Comparison of ENCODE assay signal across 8 mouse cellular contexts in the genomic region with DNA sequence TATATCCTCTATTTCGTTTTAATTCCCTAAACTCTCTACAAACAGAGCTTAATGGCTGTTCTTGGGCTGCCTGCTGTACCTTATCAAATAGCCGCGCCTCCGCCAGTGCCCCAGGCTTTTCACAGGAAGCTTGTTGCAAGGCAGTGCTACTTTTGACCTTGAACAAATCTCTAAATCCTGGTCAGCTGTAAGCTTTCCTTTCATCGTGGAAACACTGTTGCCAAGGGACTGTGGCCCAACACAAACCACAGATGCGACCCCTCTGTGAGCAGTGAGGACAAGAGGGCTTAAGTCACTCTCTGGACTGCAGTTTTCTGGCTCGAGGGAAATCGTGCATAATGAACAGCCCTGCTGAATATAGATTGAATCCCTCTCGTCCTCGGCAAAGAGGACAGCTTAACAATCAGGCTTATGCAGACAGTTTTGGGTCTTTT.
DNase-seq lines count a peak whose midpoint lies in the region; ATAC-seq and TF ChIP-seq lines count a peak whose summit lies in the region.

No protein-coding gene starts in this region.

- peak; percentile 48 for DNase-seq in adrenal gland, postnatal 10 days
- DNase-seq in heart, postnatal 4 days = peak; percentile 34
- DNase-seq in limb, embryonic 14.5 days (ENCODE audit: low spot score) = no peak
- no peak for DNase-seq in urinary bladder, postnatal 25 days (ENCODE audit: low spot score)
- DNase-seq in lung, postnatal 0 days (ENCODE audit: low spot score) = no peak

- no peak for TF ChIP-seq EP300 in lung, postnatal 0 days (IDR thresholded peaks at IDR 0.05)

- TF ChIP-seq CTCF in E14TG2a.4 (conservative IDR thresholded peaks at IDR 0.05; ENCODE audit: low read length) = no peak
- no peak for TF ChIP-seq CTCF in lung, postnatal 0 days (IDR thresholded peaks at IDR 0.05)

- no peaks in the 10 kb centered on the region for H3K27me3 ChIP-seq in E14TG2a.4 (ENCODE audit: insufficient read depth, low read length)
- no peaks in the 10 kb centered on the region for H3K27me3 ChIP-seq in limb, embryonic 14.5 days (ENCODE audit: control insufficient read depth, insufficient read depth, low read length)
- H3K27me3 ChIP-seq in lung, postnatal 0 days (replicated peaks; ENCODE audit: insufficient read depth, low read length) = no peaks in the 10 kb centered on the region

- H3K4me2 ChIP-seq in limb, embryonic 14.5 days (replicated peaks; ENCODE audit: low read depth, low read length, severe bottlenecking) = no peak overlapping the region
- no peak overlapping the region for H3K4me2 ChIP-seq in lung, postnatal 0 days (replicated peaks; ENCODE audit: low read depth, low read length)

- H3K4me3 ChIP-seq in E14TG2a.4 (replicated peaks; ENCODE audit: low read length) = 0 out of 2 replicates have a peak overlapping the region, but pooled peaks have one; percentile 17
- H3K4me3 ChIP-seq in limb, embryonic 14.5 days (replicated peaks; ENCODE audit: low read length) = no peak overlapping the region
- H3K4me3 ChIP-seq in lung, postnatal 0 days (ENCODE audit: low read depth, low read length) = no peak overlapping the region

- no peak overlapping the region for H3K9ac ChIP-seq in limb, embryonic 14.5 days (ENCODE audit: low read depth, low read length, severe bottlenecking)
- no peak overlapping the region for H3K9ac ChIP-seq in lung, postnatal 0 days (replicated peaks; ENCODE audit: low read depth)

- TF ChIP-seq POLR2A in limb, embryonic 14.5 days (IDR thresholded peaks at IDR 0.05; ENCODE audit: borderline replicate concordance, extremely low read depth, insufficient read depth, insufficient read length) = no peak

- H3K4me1 ChIP-seq in E14TG2a.4 (replicated peaks; ENCODE audit: low read depth, low read length) = peaks cover 30% of the 10 kb centered on the region
- no peaks in the 10 kb centered on the region for H3K4me1 ChIP-seq in limb, embryonic 14.5 days (ENCODE audit: control insufficient read depth, insufficient read depth, low read length)
- H3K4me1 ChIP-seq in lung, postnatal 0 days (ENCODE audit: insufficient read depth, low read depth, low read length) = no peaks in the 10 kb centered on the region

- WGBS in limb, embryonic 14.5 days = 23% methylated on average over 10 of the region's 10 CpGs
- WGBS in lung, postnatal 0 days = 20% methylated on average over 10 of the region's 10 CpGs

- no peak overlapping the region for H3K27ac ChIP-seq in limb, embryonic 14.5 days (replicated peaks; ENCODE audit: low read depth, low read length)
- no peak overlapping the region for H3K27ac ChIP-seq in lung, postnatal 0 days (ENCODE audit: low read length)

- H3K9me3 ChIP-seq in E14TG2a.4 (ENCODE audit: low read length) = no peaks in the 10 kb centered on the region
- no peaks in the 10 kb centered on the region for H3K9me3 ChIP-seq in limb, embryonic 14.5 days (ENCODE audit: control insufficient read depth, low read length)
- no peaks in the 10 kb centered on the region for H3K9me3 ChIP-seq in lung, postnatal 0 days (ENCODE audit: low read length)

- no peaks in the 10 kb centered on the region for H3K36me3 ChIP-seq in E14TG2a.4 (ENCODE audit: insufficient read depth, low read length)
- H3K36me3 ChIP-seq in limb, embryonic 14.5 days (ENCODE audit: control insufficient read depth, insufficient read depth, low read length) = no peaks in the 10 kb centered on the region
- H3K36me3 ChIP-seq in lung, postnatal 0 days (ENCODE audit: insufficient read depth, low read length) = no peaks in the 10 kb centered on the region

- 0 out of 2 replicates have a peak, but pooled peaks have one; percentile 26 for ATAC-seq in limb, embryonic 14.5 days (ENCODE audit: low FRiP score, low read depth)
- ATAC-seq in monocyte, adult 5-6 weeks (replicated peaks; ENCODE audit: insufficient number of reproducible peaks, low FRiP score, low TSS enrichment, poor library complexity, severe bottlenecking) = no peak
- no peak for ATAC-seq in CD4-positive, CD25-positive, alpha-beta regulatory T cell, adult 4 months
- no peak for ATAC-seq in lung, postnatal 0 days

Comparison
In these comparisons a context has a peak if more than half of its experiments do, and no peak if none do; other contexts are left out.
1. DNase-seq: peak in adrenal gland, postnatal 10 days (single experiment) and heart, postnatal 4 days (single experiment); none in limb, embryonic 14.5 days (single experiment), urinary bladder, postnatal 25 days (single experiment) and lung, postnatal 0 days (single experiment).